ENCODE assay signal across 14 mouse cellular contexts in the genomic region with DNA sequence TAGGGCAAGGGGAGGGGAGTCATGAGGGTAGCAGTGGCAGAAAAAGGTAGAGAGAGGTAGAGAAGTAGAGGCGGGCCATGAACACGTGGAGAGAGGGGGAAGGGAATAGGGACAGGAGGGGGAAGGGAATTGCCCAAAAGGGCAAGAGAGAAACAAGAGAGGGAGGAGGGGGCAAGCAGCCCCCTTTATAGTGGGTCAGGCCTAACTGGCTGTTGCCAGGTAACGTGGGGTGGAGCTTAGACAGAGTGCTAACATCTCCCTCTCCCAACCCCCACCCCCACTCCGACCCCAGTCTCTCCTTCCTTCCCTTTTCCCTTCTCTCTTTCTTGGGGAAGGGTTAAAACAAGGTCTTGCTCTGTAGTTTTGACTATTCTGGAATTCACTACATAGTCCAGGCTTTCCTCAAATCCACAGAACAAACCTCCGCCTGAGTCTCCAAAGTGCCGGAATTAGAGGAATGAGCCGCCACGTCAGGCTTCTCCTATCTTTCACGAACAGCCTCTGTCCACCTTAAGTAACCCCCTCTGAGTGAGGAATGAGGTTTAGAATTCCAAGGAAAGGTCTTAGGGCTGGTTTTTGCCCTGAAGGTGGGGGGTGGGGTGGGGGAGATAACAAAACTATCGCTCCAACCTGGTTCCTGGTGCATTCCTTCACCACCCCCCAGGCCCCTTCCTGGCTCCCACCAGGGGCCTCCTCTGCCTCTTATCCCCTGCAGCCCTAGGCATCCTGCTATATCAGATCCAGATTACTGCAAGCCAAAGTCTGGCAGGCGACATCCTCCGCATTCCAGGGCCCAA. TPM values are rescaled to one million over a fixed set of nuclear protein-coding genes. Genes with fewer than 3 reads are reported as not detected.
A peak's percentile ranks its signal among the peaks of the same experiment; 100 is the strongest.
DNase-seq lines count a peak whose midpoint lies in the region; ATAC-seq and TF ChIP-seq lines count a peak whose summit lies in the region.
"Had no signal": no experiment of that assay in that cellular context is flagged by ENCODE, and none has a peak within 500 bp of the region (broad histone marks: within the 10 kb centered on the region; RNA-seq: fewer than 3 reads in every experiment).

No protein-coding gene starts in this region.

- peak; percentile 57 for DNase-seq in forebrain, embryonic 10.5 days (ENCODE audit: extremely low spot score, low spot score)
- DNase-seq in ES-CJ7 (ENCODE audit: low read depth, low spot score), result peak; percentile 80
- DNase-seq in forebrain, postnatal 0 days, result no peak
- peak; percentile 19 for DNase-seq in midbrain, embryonic 14.5 days
- no peak for DNase-seq in ovary, adult 18-20 months (ENCODE audit: low spot score)
- DNase-seq in right cerebral cortex, postnatal 14 days, result no peak
- DNase-seq in spleen, postnatal 4 days (ENCODE audit: low spot score in 2 of 2), result no peak

- H3K9ac ChIP-seq in forebrain, embryonic 16.5 days (replicated peaks; ENCODE audit: low read depth, low read length), result no peak overlapping the region
- no peak overlapping the region for H3K9ac ChIP-seq in forebrain, postnatal 0 days
- no peak overlapping the region for H3K9ac ChIP-seq in midbrain, embryonic 14.5 days (replicated peaks; ENCODE audit: low read length)
- H3K9ac ChIP-seq: heart, embryonic 15.5 days; intestine, embryonic 15.5 days; lung, embryonic 14.5 days; stomach, embryonic 15.5 days had no signal

- H3K36me3 ChIP-seq in forebrain, embryonic 10.5 days (replicated peaks), result no peaks in the 10 kb centered on the region
- H3K36me3 ChIP-seq in forebrain, embryonic 16.5 days (ENCODE audit: control insufficient read depth, insufficient read depth), result no peaks in the 10 kb centered on the region
- H3K36me3 ChIP-seq in forebrain, postnatal 0 days (ENCODE audit: insufficient read depth), result no peaks in the 10 kb centered on the region
- no peaks in the 10 kb centered on the region for H3K36me3 ChIP-seq in midbrain, embryonic 14.5 days (ENCODE audit: control insufficient read depth, insufficient read depth, low read length)
- H3K36me3 ChIP-seq: heart, embryonic 15.5 days; intestine, embryonic 15.5 days; stomach, embryonic 15.5 days had no signal

- peaks cover 47% of the 10 kb centered on the region for H3K4me1 ChIP-seq in forebrain, embryonic 10.5 days
- peaks cover 33% of the 10 kb centered on the region for H3K4me1 ChIP-seq in forebrain, embryonic 16.5 days (replicated peaks; ENCODE audit: control insufficient read depth, insufficient read depth, low read length)
- H3K4me1 ChIP-seq in forebrain, postnatal 0 days (ENCODE audit: insufficient read depth), result peaks cover 3% of the 10 kb centered on the region
- peaks cover 9% of the 10 kb centered on the region for H3K4me1 ChIP-seq in midbrain, embryonic 14.5 days (ENCODE audit: control insufficient read depth, insufficient read depth, low read length)
- H3K4me1 ChIP-seq: heart, embryonic 15.5 days; intestine, embryonic 15.5 days; stomach, embryonic 15.5 days had no signal

- 2% methylated on average over 12 of the region's 12 CpGs for WGBS in forebrain, embryonic 10.5 days
- WGBS in forebrain, embryonic 16.5 days, result 7% methylated on average over 12 of the region's 12 CpGs
- WGBS in forebrain, postnatal 0 days, result 13% methylated on average over 12 of the region's 12 CpGs
- WGBS in midbrain, embryonic 14.5 days, result 4% methylated on average over 12 of the region's 12 CpGs

- no peaks in the 10 kb centered on the region for H3K9me3 ChIP-seq in forebrain, embryonic 10.5 days
- no peaks in the 10 kb centered on the region for H3K9me3 ChIP-seq in forebrain, embryonic 16.5 days (ENCODE audit: control insufficient read depth, low read length)
- no peaks in the 10 kb centered on the region for H3K9me3 ChIP-seq in forebrain, postnatal 0 days (ENCODE audit: low read length)
- H3K9me3 ChIP-seq in midbrain, embryonic 14.5 days (ENCODE audit: control insufficient read depth, low read length), result no peaks in the 10 kb centered on the region
- H3K9me3 ChIP-seq: heart, embryonic 15.5 days; intestine, embryonic 15.5 days; stomach, embryonic 15.5 days had no signal

- ATAC-seq in forebrain, embryonic 16.5 days, result no peak
- peak; percentile 47; the same call in 1 of the 2 replicates for ATAC-seq in forebrain, postnatal 0 days
- ATAC-seq in midbrain, embryonic 14.5 days (ENCODE audit: low FRiP score, low TSS enrichment), result no peak

- H3K27me3 ChIP-seq in forebrain, embryonic 10.5 days (ENCODE audit: poor library complexity, severe bottlenecking), result peaks cover 11% of the 10 kb centered on the region; the same call in 1 of the 2 replicates
- H3K27me3 ChIP-seq in forebrain, embryonic 16.5 days (replicated peaks; ENCODE audit: control insufficient read depth, insufficient read depth, low read length), result no peaks in the 10 kb centered on the region
- H3K27me3 ChIP-seq in forebrain, postnatal 0 days (ENCODE audit: insufficient read depth, low read length), result no peaks in the 10 kb centered on the region
- H3K27me3 ChIP-seq in midbrain, embryonic 14.5 days (ENCODE audit: control insufficient read depth, insufficient read depth, low read length), result no peaks in the 10 kb centered on the region

- no peak overlapping the region for H3K4me2 ChIP-seq in forebrain, embryonic 16.5 days (ENCODE audit: low read length)
- H3K4me2 ChIP-seq in forebrain, postnatal 0 days (ENCODE audit: low read depth), result no peak overlapping the region
- 0 out of 2 replicates have a peak overlapping the region, but pooled peaks have one; percentile 2 for H3K4me2 ChIP-seq in midbrain, embryonic 14.5 days (ENCODE audit: low read length)
- H3K4me2 ChIP-seq: heart, embryonic 15.5 days had no signal

- peak overlapping the region; percentile 41 for H3K4me3 ChIP-seq in forebrain, embryonic 10.5 days
- no peak overlapping the region for H3K4me3 ChIP-seq in forebrain, embryonic 16.5 days (replicated peaks; ENCODE audit: low read length)
- no peak overlapping the region for H3K4me3 ChIP-seq in forebrain, postnatal 0 days (ENCODE audit: low read depth, low read length)
- no peak overlapping the region for H3K4me3 ChIP-seq in midbrain, embryonic 14.5 days (replicated peaks; ENCODE audit: low read depth, low read length)
- H3K4me3 ChIP-seq: heart, embryonic 15.5 days; intestine, embryonic 15.5 days; megakaryocyte, embryonic 14.5 days; stomach, embryonic 15.5 days had no signal

- TF ChIP-seq CTCF in forebrain, postnatal 0 days (IDR thresholded peaks at IDR 0.05; ENCODE audit: low read depth), result no peak

- H3K27ac ChIP-seq in forebrain, embryonic 10.5 days, result peak overlapping the region; percentile 80
- no peak overlapping the region for H3K27ac ChIP-seq in forebrain, embryonic 16.5 days (ENCODE audit: low read length)
- no peak overlapping the region for H3K27ac ChIP-seq in forebrain, postnatal 0 days (ENCODE audit: low read depth, low read length)
- H3K27ac ChIP-seq in midbrain, embryonic 14.5 days (replicated peaks; ENCODE audit: low read depth, low read length), result no peak overlapping the region
- H3K27ac ChIP-seq: heart, embryonic 15.5 days; intestine, embryonic 15.5 days; stomach, embryonic 15.5 days had no signal

RNA-seq across cellular contexts. Expression of gene Car4, which starts 12.7 kb away (rescaled TPM):
- polyA plus RNA-seq in forebrain, embryonic 10.5 days (2016; fragmentation: Nextera tagmentation; extraction: Ambion mirVana), result 3.7 and 3.8 TPM in 2 replicates
- polyA plus RNA-seq in forebrain, embryonic 16.5 days (2015; fragmentation: Nextera tagmentation; extraction: Ambion mirVana), result 2.5 and 2.6 TPM in 2 replicates
- total RNA-seq in forebrain, postnatal 0 days (2014; rRNA removed), result 1.2 and 4.2 TPM in 2 replicates
- polyA plus RNA-seq in forebrain, postnatal 0 days (2015; fragmentation: Nextera tagmentation; extraction: Ambion mirVana), result 10.6 and 12.8 TPM in 2 replicates
- polyA plus RNA-seq in midbrain, embryonic 14.5 days (2014; fragmentation: Nextera tagmentation; extraction: Ambion mirVana), result 3.3 and 5.2 TPM in 2 replicates
- total RNA-seq: neutrophil, adult 5-6 weeks had no signal

RNA-seq across cellular contexts. Expression of gene Znhit3, which starts 28.7 kb away (rescaled TPM):
- polyA plus RNA-seq in forebrain, embryonic 10.5 days (2016; fragmentation: Nextera tagmentation; extraction: Ambion mirVana), result 97.6 and 99.8 TPM in 2 replicates
- polyA plus RNA-seq in forebrain, embryonic 16.5 days (2015; fragmentation: Nextera tagmentation; extraction: Ambion mirVana), result 60.8 and 66.9 TPM in 2 replicates
- 40.0 and 50.7 TPM in 2 replicates for total RNA-seq in forebrain, postnatal 0 days (2014; rRNA removed)
- 83.9 and 96.1 TPM in 2 replicates for polyA plus RNA-seq in forebrain, postnatal 0 days (2015; fragmentation: Nextera tagmentation; extraction: Ambion mirVana)
- polyA plus RNA-seq in midbrain, embryonic 14.5 days (2014; fragmentation: Nextera tagmentation; extraction: Ambion mirVana), result 61.7 and 65.1 TPM in 2 replicates

Comparison
In these comparisons a context has a peak if more than half of its experiments do, and no peak if none do; other contexts are left out.
1. DNase-seq: peak in forebrain, embryonic 10.5 days (single experiment), ES-CJ7 (single experiment) and midbrain, embryonic 14.5 days (single experiment); none in forebrain, postnatal 0 days (single experiment), ovary, adult 18-20 months (single experiment), right cerebral cortex, postnatal 14 days (single experiment) and spleen, postnatal 4 days (0 of 2).